Mouse (Mus musculus): ENCODE measurements at regions not wholly inside any gene's neighbourhood (a gene's known extent, or its start where the extent isn't known, plus 50 kb on each side); places are given as distances from the start of the nearest gene placed in this dataset.
A peak's percentile ranks its signal among the peaks of the same experiment; 100 is the strongest.

DNA sequence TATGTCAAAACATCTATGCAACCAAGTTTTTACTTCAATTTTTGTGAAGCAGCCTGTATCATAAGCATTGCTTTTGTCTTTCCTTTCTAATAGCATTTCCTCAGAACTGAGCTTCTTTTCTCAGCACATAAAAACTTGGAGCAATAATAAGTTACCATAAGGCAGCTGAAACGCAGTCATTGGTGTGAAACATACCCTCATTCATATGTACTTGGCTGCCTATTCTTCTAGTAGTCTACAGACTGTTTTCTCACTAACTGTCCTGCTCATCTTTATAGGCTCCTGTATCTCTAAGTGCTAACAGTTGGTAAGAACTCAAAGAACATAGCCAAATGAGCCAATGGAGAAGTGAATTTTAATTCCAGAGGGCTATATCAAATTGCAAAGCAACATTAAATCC, 454.6 kb upstream of the Ptprd start:
- no peak for DNase-seq

DNA sequence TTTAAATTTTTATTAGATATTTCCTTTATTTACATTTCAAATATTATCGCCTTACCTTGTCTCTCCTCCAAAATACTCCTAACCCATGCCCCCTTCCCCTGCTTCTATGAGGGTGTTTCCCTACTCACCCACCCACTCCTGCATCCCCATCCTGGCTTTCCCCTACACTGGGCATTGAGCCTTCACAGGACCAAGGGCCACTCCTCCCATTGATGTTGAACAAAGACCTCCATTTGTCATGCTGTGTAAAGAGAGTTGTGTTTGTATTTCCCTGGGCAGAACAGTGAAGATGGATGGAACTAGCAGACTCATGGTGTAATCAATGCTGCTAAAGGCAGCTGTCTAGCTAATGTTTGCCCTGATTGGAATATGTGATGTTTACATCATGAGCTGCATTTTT, 431.0 kb upstream of the Ptprd start:
- no peak for DNase-seq

DNA sequence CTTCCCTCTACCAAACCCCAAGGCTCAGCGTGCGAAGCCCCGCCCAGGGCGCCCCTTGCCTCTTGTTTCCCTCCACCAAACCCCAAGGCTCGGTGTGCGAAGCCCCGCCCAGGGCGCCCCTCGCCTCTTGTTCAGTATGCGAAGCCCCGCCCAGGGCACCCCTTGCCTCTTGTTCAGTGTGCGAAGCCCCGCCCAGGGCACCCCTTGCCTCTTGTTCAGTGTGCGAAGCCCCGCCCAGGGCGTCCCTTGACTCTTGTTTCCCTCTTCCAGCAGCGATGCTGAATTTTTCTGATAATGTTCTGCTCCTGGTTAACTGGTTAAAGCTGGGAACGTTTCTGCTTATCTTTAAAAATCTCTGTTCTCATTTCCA, 394.7 kb upstream of the Ptprd start:
- DNase-seq: peak; percentile 1 to 7

DNA sequence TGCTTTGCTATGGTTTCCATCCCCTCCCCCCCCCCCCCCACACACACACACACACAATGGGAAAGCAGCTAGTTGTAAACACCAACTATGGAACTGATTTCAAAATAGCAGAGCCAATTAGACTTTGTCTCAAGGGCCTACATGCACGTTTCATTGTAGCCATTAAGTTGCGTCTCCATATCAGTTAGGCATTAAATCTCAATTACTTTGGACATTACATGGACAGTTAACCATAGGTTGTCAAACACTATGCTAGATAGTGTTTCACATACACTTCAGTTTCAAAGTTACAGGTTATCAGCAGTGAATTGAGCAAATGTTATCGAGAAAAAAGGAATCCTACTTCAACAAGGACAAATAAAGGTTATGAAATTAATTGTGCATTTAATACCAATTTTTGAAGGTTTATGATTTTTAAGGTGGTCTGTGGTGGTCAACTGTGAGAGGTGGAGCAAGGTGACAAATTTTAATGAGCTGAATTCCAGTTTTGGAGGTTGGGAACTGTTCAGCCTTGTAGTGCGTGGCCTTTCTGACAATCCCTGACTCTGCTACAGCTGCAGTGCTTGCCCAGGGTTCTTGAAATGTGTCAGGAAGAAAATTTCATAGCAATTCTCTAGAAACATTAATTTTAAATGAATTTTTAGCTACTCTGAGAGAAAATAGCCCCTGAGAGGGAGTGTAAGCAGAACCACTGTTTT, 394.2 kb upstream of the Ptprd start:
- DNase-seq: no peak

DNA sequence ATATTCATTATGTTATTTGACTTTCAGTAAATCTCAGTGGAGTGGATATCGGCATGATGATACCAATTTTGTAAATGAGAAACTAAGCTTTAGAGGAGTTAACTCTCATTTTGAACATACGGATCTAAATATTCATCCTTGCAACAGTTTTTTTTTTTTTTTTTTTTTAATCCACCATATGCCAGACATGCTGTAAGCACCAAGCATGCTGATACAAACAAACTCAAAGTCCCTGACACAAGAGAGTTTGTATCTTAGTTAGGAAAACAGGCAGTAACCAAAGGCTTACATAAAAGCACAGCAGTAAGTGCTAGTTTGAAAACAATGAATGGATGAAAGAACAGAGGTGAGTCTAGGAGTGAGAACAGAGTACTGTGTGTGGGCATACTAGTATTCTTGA, 369.8 kb upstream of the Ptprd start:
- DNase-seq: no peak

DNA sequence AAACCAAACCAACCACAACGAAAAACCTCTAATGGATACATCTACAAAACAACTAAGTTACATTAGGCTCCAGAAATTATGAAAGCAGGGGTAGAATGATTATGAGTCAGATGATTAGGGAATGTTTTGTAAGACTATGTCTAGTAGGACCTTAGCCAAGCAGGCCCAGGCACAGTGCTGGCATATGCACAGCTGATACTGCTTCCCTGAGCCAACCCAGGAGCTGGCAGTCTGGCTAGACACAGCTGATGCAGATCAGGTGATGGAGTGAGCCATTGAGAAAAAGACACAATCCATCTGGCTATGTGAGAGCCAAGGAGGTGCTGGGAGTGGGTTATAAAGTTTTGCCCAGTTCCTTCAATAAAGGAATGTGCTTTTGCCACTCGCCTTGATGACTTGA, 353.6 kb upstream of the Ptprd start:
- DNase-seq: peak; percentile 38 to 42

All from cerebellum, postnatal 14 days (tissue).